Mouse (Mus musculus): ENCODE measurements around the gene Map3k1. TPM values are rescaled to one million over a fixed set of nuclear protein-coding genes. Genes with fewer than 3 reads are reported as not detected.

Gene Map3k1
- total and polyA plus RNA-seq, 2 experiments from 2014 or later = 9.7 TPM

- no peak for DNase-seq (ENCODE audit: low spot score)
- no peak overlapping the region for H3K4me3 ChIP-seq (ENCODE audit: low read depth, low read length)
- no peaks in the 10 kb centered on the region for H3K27me3 ChIP-seq (ENCODE audit: control insufficient read depth, insufficient read depth, low read length)
- no peaks in the 10 kb centered on the region for H3K9me3 ChIP-seq (replicated peaks; ENCODE audit: control insufficient read depth, low read length)
- no peaks in the 10 kb centered on the region for H3K4me1 ChIP-seq (ENCODE audit: control insufficient read depth, insufficient read depth)
- H3K4me2 ChIP-seq (ENCODE audit: low read depth, low read length) = no peak overlapping the region
- H3K27ac ChIP-seq (ENCODE audit: low read depth) = no peak overlapping the region
- no peaks in the 10 kb centered on the region for H3K36me3 ChIP-seq (replicated peaks; ENCODE audit: control insufficient read depth, insufficient read depth, low read length)
- no peak for ATAC-seq (ENCODE audit: insufficient read depth, low read depth)
- TF ChIP-seq EP300 (IDR thresholded peaks at IDR 0.05; ENCODE audit: low read depth) (no peak), CTCF (IDR thresholded peaks at IDR 0.05; ENCODE audit: low read depth) (no peak)
- H3K9ac ChIP-seq (replicated peaks; ENCODE audit: low read depth, low read length) = no peak overlapping the region
- WGBS = 54% methylated on average over 15 of the region's 15 CpGs
Measured at GRCm38 (mm10) chr13:111818216-111818903, 9.6 kb upstream of the Map3k1 start.

GRCm38 (mm10) chr13:111817773-111818172 lies 9.0 kb upstream of the Map3k1 start:
- Histone ChIP-seq H3K36me3 (replicated peaks; ENCODE audit: control insufficient read depth, insufficient read depth, low read length) (no peaks in the 10 kb centered on the region), H3K27me3 (ENCODE audit: control insufficient read depth, insufficient read depth, low read length) (no peaks in the 10 kb centered on the region), H3K9ac (replicated peaks; ENCODE audit: low read depth, low read length) (no peak overlapping the region), H3K4me1 (ENCODE audit: control insufficient read depth, insufficient read depth) (no peaks in the 10 kb centered on the region), H3K9me3 (replicated peaks; ENCODE audit: control insufficient read depth, low read length) (no peaks in the 10 kb centered on the region), H3K4me3 (ENCODE audit: low read depth, low read length) (no peak overlapping the region), H3K27ac (ENCODE audit: low read depth) (no peak overlapping the region), H3K4me2 (ENCODE audit: low read depth, low read length) (no peak overlapping the region)
- ATAC-seq (ENCODE audit: insufficient read depth, low read depth) (no peak), DNase-seq (ENCODE audit: low spot score) (no peak)
- 62% methylated on average over 7 of the region's 7 CpGs for WGBS
- no peak for TF ChIP-seq EP300 (IDR thresholded peaks at IDR 0.05; ENCODE audit: low read depth)
- TF ChIP-seq CTCF (IDR thresholded peaks at IDR 0.05; ENCODE audit: low read depth) = no peak

- H3K27ac ChIP-seq (ENCODE audit: low read depth) = no peak overlapping the region
- H3K4me3 ChIP-seq (ENCODE audit: low read depth, low read length) = no peak overlapping the region
- H3K36me3 ChIP-seq (replicated peaks; ENCODE audit: control insufficient read depth, insufficient read depth, low read length) = no peaks in the 10 kb centered on the region
- H3K9ac ChIP-seq (replicated peaks; ENCODE audit: low read depth, low read length) = no peak overlapping the region
- H3K27me3 ChIP-seq (ENCODE audit: control insufficient read depth, insufficient read depth, low read length) = no peaks in the 10 kb centered on the region
- no peak for TF ChIP-seq EP300 (IDR thresholded peaks at IDR 0.05; ENCODE audit: low read depth)
- no peak for TF ChIP-seq CTCF (IDR thresholded peaks at IDR 0.05; ENCODE audit: low read depth)
- H3K4me2 ChIP-seq (ENCODE audit: low read depth, low read length) = no peak overlapping the region
- ATAC-seq (ENCODE audit: insufficient read depth, low read depth) = no peak
- H3K4me1 ChIP-seq (ENCODE audit: control insufficient read depth, insufficient read depth) = no peaks in the 10 kb centered on the region
- WGBS = 89% methylated on average over 3 of the region's 3 CpGs
- DNase-seq (ENCODE audit: low spot score) = no peak
- no peaks in the 10 kb centered on the region for H3K9me3 ChIP-seq (replicated peaks; ENCODE audit: control insufficient read depth, low read length)
Measured at GRCm38 (mm10) chr13:111816431-111816830, 7.6 kb upstream of the Map3k1 start.

GRCm38 (mm10) chr13:111815486-111815885 lies 6.7 kb upstream of the Map3k1 start:
- DNase-seq (ENCODE audit: low spot score) (no peak), ATAC-seq (ENCODE audit: insufficient read depth, low read depth) (no peak)
- 85% methylated on average over 4 of the region's 4 CpGs for WGBS
- no peak overlapping the region for H3K4me3 ChIP-seq (ENCODE audit: low read depth, low read length)
- H3K9me3 ChIP-seq (replicated peaks; ENCODE audit: control insufficient read depth, low read length) = no peaks in the 10 kb centered on the region
- no peak overlapping the region for H3K27ac ChIP-seq (ENCODE audit: low read depth)
- H3K9ac ChIP-seq (replicated peaks; ENCODE audit: low read depth, low read length) = no peak overlapping the region
- H3K27me3 ChIP-seq (ENCODE audit: control insufficient read depth, insufficient read depth, low read length) = no peaks in the 10 kb centered on the region
- no peak for TF ChIP-seq CTCF (IDR thresholded peaks at IDR 0.05; ENCODE audit: low read depth)
- no peak for TF ChIP-seq EP300 (IDR thresholded peaks at IDR 0.05; ENCODE audit: low read depth)
- no peak overlapping the region for H3K4me2 ChIP-seq (ENCODE audit: low read depth, low read length)
- no peaks in the 10 kb centered on the region for H3K4me1 ChIP-seq (ENCODE audit: control insufficient read depth, insufficient read depth)
- H3K36me3 ChIP-seq (replicated peaks; ENCODE audit: control insufficient read depth, insufficient read depth, low read length) = no peaks in the 10 kb centered on the region

GRCm38 (mm10) chr13:111815017-111815416 lies 6.2 kb upstream of the Map3k1 start:
- DNase-seq (ENCODE audit: low spot score) (no peak), ATAC-seq (ENCODE audit: insufficient read depth, low read depth) (no peak)
- Histone ChIP-seq H3K27ac (ENCODE audit: low read depth) (no peak overlapping the region), H3K4me2 (ENCODE audit: low read depth, low read length) (no peak overlapping the region), H3K9ac (replicated peaks; ENCODE audit: low read depth, low read length) (no peak overlapping the region), H3K4me1 (ENCODE audit: control insufficient read depth, insufficient read depth) (no peaks in the 10 kb centered on the region), H3K9me3 (replicated peaks; ENCODE audit: control insufficient read depth, low read length) (no peaks in the 10 kb centered on the region), H3K36me3 (replicated peaks; ENCODE audit: control insufficient read depth, insufficient read depth, low read length) (no peaks in the 10 kb centered on the region), H3K4me3 (ENCODE audit: low read depth, low read length) (no peak overlapping the region), H3K27me3 (ENCODE audit: control insufficient read depth, insufficient read depth, low read length) (no peaks in the 10 kb centered on the region)
- TF ChIP-seq CTCF (IDR thresholded peaks at IDR 0.05; ENCODE audit: low read depth) (no peak), EP300 (IDR thresholded peaks at IDR 0.05; ENCODE audit: low read depth) (no peak)
- 97% methylated on average over 7 of the region's 7 CpGs for WGBS

- ATAC-seq (ENCODE audit: insufficient read depth, low read depth) = no peak
- Histone ChIP-seq H3K4me3 (ENCODE audit: low read depth, low read length) (no peak overlapping the region), H3K9ac (replicated peaks; ENCODE audit: low read depth, low read length) (no peak overlapping the region), H3K4me1 (ENCODE audit: control insufficient read depth, insufficient read depth) (no peaks in the 10 kb centered on the region), H3K27me3 (ENCODE audit: control insufficient read depth, insufficient read depth, low read length) (no peaks in the 10 kb centered on the region), H3K27ac (ENCODE audit: low read depth) (no peak overlapping the region), H3K9me3 (replicated peaks; ENCODE audit: control insufficient read depth, low read length) (no peaks in the 10 kb centered on the region), H3K36me3 (replicated peaks; ENCODE audit: control insufficient read depth, insufficient read depth, low read length) (no peaks in the 10 kb centered on the region), H3K4me2 (ENCODE audit: low read depth, low read length) (no peak overlapping the region)
- no peak for TF ChIP-seq CTCF (IDR thresholded peaks at IDR 0.05; ENCODE audit: low read depth)
- DNase-seq (ENCODE audit: low spot score) = no peak
- WGBS = 88% methylated on average over 2 of the region's 2 CpGs
Measured at GRCm38 (mm10) chr13:111812647-111813046, 3.9 kb upstream of the Map3k1 start.

Measured in heart, postnatal 0 days (tissue).